ENCODE assay signal across 18 mouse cellular contexts in genomic region chr11:80745426-80745825, GRCm38 (mm10). TPM values are rescaled to one million over a fixed set of nuclear protein-coding genes. Genes with fewer than 3 reads are reported as not detected.
A peak's percentile ranks its signal among the peaks of the same experiment; 100 is the strongest.
DNase-seq lines count a peak whose midpoint lies in the region; TF ChIP-seq lines count a peak whose summit lies in the region.
"Had no signal": no experiment of that assay in that cellular context is flagged by ENCODE, and none has a peak within 500 bp of the region (broad histone marks: within the 10 kb centered on the region; RNA-seq: fewer than 3 reads in every experiment).

No protein-coding gene starts in this region.

- no peaks in the 10 kb centered on the region for H3K79me2 ChIP-seq in heart, adult 2 months (replicated peaks; ENCODE audit: control insufficient read depth, insufficient read depth, low read length)

- no peak overlapping the region for H3K4me3 ChIP-seq in heart, adult 2 months
- no peak overlapping the region for H3K4me3 ChIP-seq in heart, embryonic 10.5 days
- H3K4me3 ChIP-seq in testis, adult 2 months (ENCODE audit: control insufficient read depth, low read depth, low read length) = peak overlapping the region; percentile 41
- H3K4me3 ChIP-seq in small intestine, adult 2 months (ENCODE audit: low read depth, low read length) = no peak overlapping the region
- H3K4me3 ChIP-seq: embryonic facial prominence, embryonic 13.5 days; forebrain, embryonic 10.5 days; gastrocnemius, adult 2 months; heart, embryonic 13.5 days had no signal

- WGBS in heart, adult 2 months = 56% methylated on average over 5 of the region's 5 CpGs
- WGBS in heart, embryonic 10.5 days = 72% methylated on average over 5 of the region's 5 CpGs
- 33% methylated on average over 5 of the region's 5 CpGs for WGBS in small intestine, adult 2 months

- no peak for TF ChIP-seq POLR2A in heart, adult 2 months (IDR thresholded peaks at IDR 0.05; ENCODE audit: insufficient read depth, low read depth, low read length)
- TF ChIP-seq POLR2A in testis, adult 2 months (IDR thresholded peaks at IDR 0.05; ENCODE audit: control insufficient read depth, low read depth, low read length) = no peak
- no peak for TF ChIP-seq POLR2A in small intestine, adult 2 months (IDR thresholded peaks at IDR 0.05; ENCODE audit: low read depth, low read length)

- no peak for DNase-seq in heart, adult 2 months
- no peak for DNase-seq in heart, embryonic 10.5 days (ENCODE audit: low spot score)
- DNase-seq in testis, postnatal 10 days (ENCODE audit: low spot score) = no peak
- no peak for DNase-seq in adrenal gland, postnatal 4 days (ENCODE audit: low spot score in 2 of 2)
- no peak for DNase-seq in thymus, postnatal 4 days
- DNase-seq: adrenal gland, postnatal 10 days; cerebellum, adult 18-20 months; cerebellum, adult 9-11 months; cerebellum, postnatal 36 days; gastrocnemius, adult 2 months; gastrocnemius, postnatal 25 days; heart, adult 18-20 months; heart, postnatal 36 days had no signal

- H3K27me3 ChIP-seq in heart, adult 2 months (ENCODE audit: control insufficient read depth, insufficient read depth, low read length) = no peaks in the 10 kb centered on the region
- H3K27me3 ChIP-seq in heart, embryonic 10.5 days (ENCODE audit: insufficient read depth, poor library complexity, severe bottlenecking) = no peaks in the 10 kb centered on the region
- no peaks in the 10 kb centered on the region for H3K27me3 ChIP-seq in testis, adult 2 months (ENCODE audit: control insufficient read depth, insufficient read depth, low read length)
- H3K27me3 ChIP-seq in small intestine, adult 2 months (ENCODE audit: control insufficient read depth, insufficient read depth, low read length) = no peaks in the 10 kb centered on the region
- H3K27me3 ChIP-seq: embryonic facial prominence, embryonic 13.5 days; heart, embryonic 13.5 days had no signal

- no peak for TF ChIP-seq CTCF in heart, adult 2 months (IDR thresholded peaks at IDR 0.05)
- TF ChIP-seq CTCF in testis, adult 2 months (IDR thresholded peaks at IDR 0.05; ENCODE audit: control insufficient read depth, insufficient read depth, insufficient replicate concordance, low read depth, low read length) = no peak
- TF ChIP-seq CTCF in small intestine, adult 2 months (IDR thresholded peaks at IDR 0.05; ENCODE audit: extremely low read depth, insufficient read length, insufficient replicate concordance, low read depth, low read length) = no peak

- intact Hi-C loops in heart, adult 2 months (cut with DNase I) = no loop called here

- no peak for TF ChIP-seq EP300 in heart, adult 2 months (IDR thresholded peaks at IDR 0.05; ENCODE audit: insufficient read depth, low read depth, low read length)

- no peaks in the 10 kb centered on the region for H3K9me3 ChIP-seq in heart, embryonic 10.5 days
- H3K9me3 ChIP-seq: embryonic facial prominence, embryonic 13.5 days; forebrain, embryonic 10.5 days; heart, embryonic 13.5 days had no signal

- H3K4me1 ChIP-seq in heart, adult 2 months (ENCODE audit: control insufficient read depth, insufficient read depth, low read length) = peaks cover 1% of the 10 kb centered on the region; the same call in 1 of the 2 replicates
- H3K4me1 ChIP-seq in heart, embryonic 10.5 days = no peaks in the 10 kb centered on the region
- no peaks in the 10 kb centered on the region for H3K4me1 ChIP-seq in testis, adult 2 months (ENCODE audit: control insufficient read depth, insufficient read depth, low read length)
- H3K4me1 ChIP-seq in small intestine, adult 2 months (ENCODE audit: control insufficient read depth, insufficient read depth, insufficient read length, low read length) = peaks cover 8% of the 10 kb centered on the region; the same call in 1 of the 2 replicates

- H3K9ac ChIP-seq in heart, adult 2 months (ENCODE audit: low read depth, low read length) = no peak overlapping the region
- H3K9ac ChIP-seq: embryonic facial prominence, embryonic 13.5 days; heart, embryonic 13.5 days had no signal

- H3K36me3 ChIP-seq in heart, adult 2 months (ENCODE audit: control insufficient read depth, insufficient read depth, low read length) = no peaks in the 10 kb centered on the region; the same call in none of the 2 replicates
- no peaks in the 10 kb centered on the region for H3K36me3 ChIP-seq in heart, embryonic 10.5 days
- H3K36me3 ChIP-seq in testis, adult 2 months (ENCODE audit: control insufficient read depth, insufficient read depth, low read length) = no peaks in the 10 kb centered on the region
- peaks cover 5% of the 10 kb centered on the region; the same call in 1 of the 2 replicates for H3K36me3 ChIP-seq in small intestine, adult 2 months (ENCODE audit: control insufficient read depth, insufficient read depth, low read length)
- H3K36me3 ChIP-seq: embryonic facial prominence, embryonic 13.5 days; forebrain, embryonic 10.5 days; heart, embryonic 13.5 days had no signal

- H3K27ac ChIP-seq in heart, adult 2 months = peak overlapping the region; percentile 6; the same call in 1 of the 2 replicates
- no peak overlapping the region for H3K27ac ChIP-seq in heart, embryonic 10.5 days
- H3K27ac ChIP-seq in testis, adult 2 months (ENCODE audit: control insufficient read depth, insufficient read depth, low read depth, low read length) = no peak overlapping the region
- peak overlapping the region; percentile 46; the same call in 1 of the 2 replicates for H3K27ac ChIP-seq in small intestine, adult 2 months (ENCODE audit: insufficient read depth, low read depth, low read length)
- H3K27ac ChIP-seq: embryonic facial prominence, embryonic 13.5 days; forebrain, embryonic 10.5 days; gastrocnemius, adult 2 months; heart, embryonic 13.5 days had no signal

RNA-seq across cellular contexts. Expression of gene Myo1d, which starts 34.4 kb away (rescaled TPM):
- total RNA-seq in heart, adult 2 months (2021) = 1 to 10 TPM; 8.2 to 10.0 TPM
- 9.3 and 10.1 TPM in 2 replicates for polyA plus RNA-seq in heart, adult 2 months (2012; rRNA removed)
- polyA plus RNA-seq in heart, embryonic 10.5 days (2016; fragmentation: Nextera tagmentation; extraction: Ambion mirVana) = 7.3 and 8.1 TPM in 2 replicates
- polyA plus RNA-seq in testis, adult 2 months (2012; rRNA removed) = 4.4 and 4.6 TPM in 2 replicates
- polyA plus RNA-seq in small intestine, adult 2 months (2012; rRNA removed) = 66.0 and 139 TPM in 2 replicates
- 10 to 100 TPM; 34.4 to 41.9 TPM for total RNA-seq in adrenal gland, postnatal 4 days (2021)

Comparison
In these comparisons a context has a peak if more than half of its experiments do, and no peak if none do; other contexts are left out.
1. H3K27ac ChIP-seq: peak in heart, adult 2 months (single experiment) and small intestine, adult 2 months (single experiment); none in heart, embryonic 10.5 days (single experiment) and testis, adult 2 months (single experiment).